Mouse (Mus musculus) adrenal gland, postnatal 4 days (tissue): ENCODE data around the gene Chst5. TPM values are rescaled to one million over a fixed set of nuclear protein-coding genes. Genes with fewer than 3 reads are reported as not detected.
"Not testable (repeated sequence)": the region's sequence is repeated elsewhere in the genome, so short reads cannot be mapped to it uniquely, and the experiment has no call there.

ENCODE experiments used
- DNase-seq, 2 experiments: peaks; one replicate each; pipeline ENCODE4 v3.0.0; 2021 to 2022; ENCODE audit warnings: low spot score in 2 of 2, mixed read lengths in 2 of 2
- long read RNA-seq, 2 experiments: library from polyadenylated mRNA; stranded (forward); transcript quantifications; one replicate each; pipeline ENCODE4 v2.0.0; 2021
- total RNA-seq, 2 experiments: library from RNA; stranded (reverse); gene quantifications; 2 replicates each; pipeline ENCODE4 v1.2.3; 2021

Gene Chst5
- under 1 TPM; 0.34 to 0.59 TPM for total RNA-seq
- long read RNA-seq, experiment 1: 0 reads
- long read RNA-seq, experiment 2, partial matches to known transcripts: 0 of 1 reads
- long read RNA-seq, experiment 2, other reads (novel, unspliced or antisense): 1 of 1 reads

DNA sequence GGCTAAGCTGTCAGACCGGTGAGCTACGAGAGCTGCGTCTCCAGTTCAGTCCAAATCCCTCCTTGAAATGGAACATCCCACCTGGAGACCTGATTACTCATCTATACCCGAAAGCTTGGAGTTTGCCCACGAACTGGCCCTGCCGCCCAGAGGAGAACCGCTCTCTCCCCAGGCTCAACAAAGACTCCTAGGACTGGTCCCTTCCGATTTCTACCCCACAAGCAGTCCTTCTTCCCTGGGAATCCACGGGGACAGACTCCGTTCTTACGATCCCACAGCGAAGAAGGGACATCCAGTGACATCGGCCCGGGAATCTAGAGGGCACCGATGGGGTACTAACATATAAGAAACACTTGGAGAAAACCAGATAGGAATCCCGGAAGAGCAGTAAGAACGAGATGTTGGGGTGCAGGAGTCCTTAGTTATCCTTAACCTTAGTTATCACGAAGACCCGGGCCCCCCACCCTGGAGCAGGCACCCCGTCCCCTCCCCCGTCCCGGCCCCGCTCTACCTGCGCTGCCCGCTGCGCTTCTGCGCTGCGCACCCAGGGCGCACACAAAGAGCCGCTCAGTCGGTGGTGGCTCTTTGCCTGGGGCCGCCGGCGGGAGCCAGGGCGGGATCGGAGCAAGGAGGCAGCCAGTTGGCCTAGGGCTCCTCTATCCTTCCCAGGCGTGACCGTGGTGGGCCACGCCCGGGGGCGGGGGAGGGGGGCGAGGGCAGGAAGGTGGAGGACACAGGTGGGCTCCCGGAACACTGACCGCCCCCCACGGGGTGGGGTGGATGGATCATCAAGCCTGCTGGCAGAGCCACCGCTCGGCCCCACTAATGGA is at the start of gene Chst5:
TSS of gene Chst5 (minus strand) at position 827 of the 830 bp plus-strand sequence.
- DNase-seq: no peak

DNA sequence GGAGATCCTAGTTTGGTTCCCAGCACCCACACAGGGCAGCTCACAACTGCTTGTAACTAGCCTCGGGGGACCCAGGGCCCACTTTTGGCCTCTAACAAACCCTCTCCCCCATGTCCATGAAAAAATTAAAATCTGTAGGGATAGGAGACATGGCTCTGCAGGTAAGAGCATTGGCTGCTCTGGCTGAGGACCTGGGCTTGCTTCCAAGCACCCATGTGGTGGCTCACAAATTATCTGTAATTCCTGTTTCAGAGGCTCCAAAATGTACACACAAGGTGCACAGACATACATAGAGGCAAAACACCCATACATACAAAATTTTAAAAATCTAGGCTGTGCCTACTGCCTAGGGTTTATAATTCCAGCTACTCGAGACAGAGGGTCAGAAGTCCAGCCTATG is 47.0 kb upstream of the Chst5 start:
- no peak for DNase-seq

DNA sequence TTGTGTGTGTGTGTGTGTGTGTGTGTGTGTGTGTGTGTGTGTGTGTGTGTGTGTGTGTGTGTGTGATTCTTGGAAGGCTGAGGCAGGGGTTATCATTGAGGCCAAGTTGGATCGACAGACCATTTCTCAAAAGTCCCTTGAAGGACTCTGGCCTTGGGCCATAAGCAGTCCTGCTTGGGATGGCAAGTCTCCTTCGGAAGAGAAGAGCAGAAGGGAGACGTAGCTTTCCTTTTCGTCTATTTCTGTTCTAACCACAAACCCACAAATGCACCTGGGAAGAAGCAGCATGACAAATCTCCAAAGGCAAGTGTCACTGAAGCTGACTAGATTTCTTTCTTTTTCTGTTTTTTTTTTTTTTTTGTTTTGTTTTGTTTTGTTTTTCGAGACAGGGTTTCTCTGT is 45.6 kb upstream of the Chst5 start:
- DNase-seq: no peak

DNA sequence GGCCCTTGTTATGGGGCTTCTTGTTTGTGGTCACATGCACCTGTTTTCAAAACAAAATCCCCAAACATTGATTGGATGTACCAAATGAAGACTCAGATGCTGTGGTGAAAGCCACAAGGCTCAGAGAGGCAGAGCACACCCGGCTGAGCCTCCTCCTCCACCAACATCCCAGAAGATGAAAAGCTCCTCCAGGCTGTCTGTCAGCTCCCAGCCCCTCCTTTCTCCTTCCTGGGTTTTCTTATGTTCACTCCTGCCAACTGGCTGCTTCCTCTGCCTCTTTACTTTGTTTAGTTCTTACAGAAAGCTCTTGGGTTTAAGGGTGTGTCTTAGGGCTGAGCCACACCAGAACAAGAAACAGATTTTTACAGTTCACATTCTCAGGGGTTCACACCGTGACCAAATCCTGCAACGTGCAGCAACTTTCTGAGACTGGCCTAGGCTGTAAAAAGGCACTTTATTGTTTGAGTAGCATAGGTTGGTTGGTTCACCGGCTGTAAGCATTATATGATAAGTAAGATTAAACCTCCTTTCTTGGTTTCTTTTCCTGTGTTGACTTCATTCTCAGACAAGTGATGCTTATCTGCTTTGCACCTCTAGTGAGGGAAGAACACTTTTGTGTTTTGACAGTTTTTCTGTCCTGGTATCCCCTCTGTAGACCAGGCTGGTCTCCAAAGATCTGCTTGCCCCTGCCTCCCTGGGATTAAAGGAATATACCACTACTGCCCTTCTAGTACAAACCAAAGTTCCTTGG is 44.8 kb upstream of the Chst5 start:
- DNase-seq: no peak

DNA sequence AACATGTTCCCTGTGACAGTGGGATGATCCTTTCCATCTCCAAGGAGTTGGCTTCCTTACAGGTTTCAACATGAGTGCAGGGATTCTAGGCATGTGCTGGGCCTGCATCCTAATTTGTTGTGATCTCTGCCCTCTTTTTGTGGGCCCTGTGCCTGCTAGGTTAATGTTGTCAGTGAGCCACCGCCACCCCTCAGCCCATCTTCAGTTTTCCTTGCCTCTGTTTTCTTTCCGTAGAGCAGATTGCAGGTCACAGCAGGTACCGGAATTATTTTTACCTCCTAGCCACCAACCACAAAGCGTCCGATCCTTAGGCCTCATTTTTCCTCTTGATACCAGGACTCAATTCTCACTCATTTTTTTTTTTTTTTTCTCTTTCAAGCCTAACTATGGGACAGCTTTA is 41.7 kb upstream of the Chst5 start:
- no peak for DNase-seq

DNA sequence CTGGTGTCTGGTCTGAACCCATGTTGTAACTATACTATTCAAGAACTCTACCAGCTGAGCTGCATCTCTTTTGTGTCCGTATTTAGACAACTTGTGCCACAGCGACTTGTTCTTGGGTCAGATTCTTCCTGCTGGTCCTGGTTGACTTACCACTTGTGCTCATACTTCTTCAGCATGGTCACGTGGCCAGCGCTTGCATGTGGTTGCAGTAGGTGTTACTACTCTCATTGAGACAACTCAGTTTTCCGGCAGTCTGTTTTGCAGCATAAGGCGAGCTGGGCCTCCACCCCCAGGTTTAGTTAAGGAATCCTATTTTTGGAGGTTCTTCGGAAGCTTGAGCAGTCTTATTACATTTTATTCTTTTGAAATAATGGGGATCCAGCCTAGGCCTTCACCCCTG is 41.1 kb upstream of the Chst5 start:
- no peak for DNase-seq

DNA sequence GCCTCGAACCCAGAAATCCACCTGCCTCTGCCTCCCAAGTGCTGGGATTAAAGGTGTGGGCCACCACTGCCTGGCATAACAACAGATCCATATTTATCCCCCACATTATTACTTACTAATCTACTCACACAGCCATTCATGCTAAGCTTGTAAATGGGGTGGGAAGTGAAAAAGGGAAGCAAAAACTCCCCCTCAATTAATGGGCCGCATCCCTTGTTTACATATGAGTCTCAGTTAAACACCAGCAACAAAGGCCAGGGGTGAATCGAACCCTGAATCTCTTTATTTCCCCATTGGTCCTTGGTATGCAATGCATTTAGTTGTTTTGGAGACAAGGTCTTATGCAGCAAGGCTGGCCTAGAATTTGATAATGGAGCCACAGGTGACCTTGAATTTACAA is 40.6 kb upstream of the Chst5 start:
- DNase-seq: no peak

DNA sequence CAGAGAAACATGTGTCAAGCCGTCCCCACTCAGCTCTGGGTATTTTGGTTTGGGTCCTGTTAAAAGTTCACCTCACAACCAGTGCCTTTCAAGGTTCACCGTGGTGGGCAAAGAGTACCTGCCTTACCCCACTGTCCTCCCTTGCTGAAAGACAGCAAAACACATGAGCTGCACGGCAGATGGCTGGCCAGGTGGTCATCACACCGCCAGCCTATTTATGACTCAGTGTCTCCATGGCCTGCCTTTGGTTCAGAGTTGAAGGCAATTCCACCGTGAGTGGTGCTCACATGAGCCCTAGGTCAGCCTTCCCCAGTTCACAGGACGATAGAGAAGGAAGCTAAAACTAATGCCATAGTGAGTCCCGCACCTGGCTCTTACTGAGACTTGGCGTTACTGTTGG is 37.7 kb upstream of the Chst5 start:
- no peak for DNase-seq

DNA sequence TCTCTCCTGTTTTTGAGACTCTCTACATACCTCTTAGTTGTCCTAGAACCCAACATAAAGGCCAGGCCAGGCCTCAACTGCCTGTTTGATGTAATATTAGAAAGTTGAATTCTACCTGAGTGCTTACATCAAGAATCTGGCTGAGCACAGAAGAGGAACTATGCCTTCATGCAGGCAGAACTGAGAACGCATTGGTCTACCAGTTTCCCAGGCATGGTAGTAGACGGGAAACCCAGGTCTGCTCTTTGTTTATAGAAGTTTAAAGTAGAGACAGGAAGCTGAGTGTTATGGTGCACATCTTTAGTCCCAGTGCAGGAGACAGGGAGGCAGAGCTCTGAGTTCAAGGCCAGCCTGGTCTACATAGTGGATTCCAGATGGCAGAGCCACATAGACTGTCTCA is 36.9 kb upstream of the Chst5 start:
- DNase-seq: no peak

DNA sequence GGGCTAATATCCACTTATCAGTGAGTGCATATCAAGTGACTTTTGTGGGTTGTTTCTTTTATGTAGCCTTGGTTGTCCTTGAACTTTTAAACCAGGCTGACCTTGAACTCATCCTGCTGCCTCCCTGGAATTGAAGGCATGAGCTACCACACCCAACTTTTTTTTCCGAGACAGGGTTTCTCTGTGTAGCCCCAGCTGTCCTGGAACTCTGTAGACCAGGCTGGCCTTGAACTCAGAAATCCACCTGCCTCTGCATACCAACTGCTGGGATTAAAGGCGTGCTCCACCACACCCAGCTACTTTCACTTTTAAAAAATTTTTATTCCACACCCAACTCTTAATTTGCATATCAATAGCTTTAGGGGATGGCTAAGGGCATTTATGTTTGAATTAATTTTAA is 33.3 kb upstream of the Chst5 start:
- no peak for DNase-seq

DNA sequence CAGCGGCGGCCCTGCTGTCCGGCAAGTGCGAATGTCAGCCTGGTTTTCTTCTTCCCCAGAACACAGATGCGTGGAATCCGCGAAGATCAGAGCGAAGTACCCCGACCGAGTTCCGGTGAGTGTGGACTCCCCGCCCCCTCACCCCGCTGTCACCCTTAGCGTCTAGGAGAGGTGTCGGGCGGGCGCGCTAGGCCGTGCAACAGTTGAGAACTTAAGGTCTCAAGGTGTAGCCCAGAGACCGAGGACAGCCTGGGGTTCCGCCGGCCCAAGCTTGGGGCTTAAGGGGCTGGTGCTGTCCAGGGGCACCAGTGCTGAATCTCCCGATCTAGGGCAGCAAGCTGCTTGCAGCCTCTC is 30.8 kb upstream of the Chst5 start:
- DNase-seq: peak; percentile 17 to 28

DNA sequence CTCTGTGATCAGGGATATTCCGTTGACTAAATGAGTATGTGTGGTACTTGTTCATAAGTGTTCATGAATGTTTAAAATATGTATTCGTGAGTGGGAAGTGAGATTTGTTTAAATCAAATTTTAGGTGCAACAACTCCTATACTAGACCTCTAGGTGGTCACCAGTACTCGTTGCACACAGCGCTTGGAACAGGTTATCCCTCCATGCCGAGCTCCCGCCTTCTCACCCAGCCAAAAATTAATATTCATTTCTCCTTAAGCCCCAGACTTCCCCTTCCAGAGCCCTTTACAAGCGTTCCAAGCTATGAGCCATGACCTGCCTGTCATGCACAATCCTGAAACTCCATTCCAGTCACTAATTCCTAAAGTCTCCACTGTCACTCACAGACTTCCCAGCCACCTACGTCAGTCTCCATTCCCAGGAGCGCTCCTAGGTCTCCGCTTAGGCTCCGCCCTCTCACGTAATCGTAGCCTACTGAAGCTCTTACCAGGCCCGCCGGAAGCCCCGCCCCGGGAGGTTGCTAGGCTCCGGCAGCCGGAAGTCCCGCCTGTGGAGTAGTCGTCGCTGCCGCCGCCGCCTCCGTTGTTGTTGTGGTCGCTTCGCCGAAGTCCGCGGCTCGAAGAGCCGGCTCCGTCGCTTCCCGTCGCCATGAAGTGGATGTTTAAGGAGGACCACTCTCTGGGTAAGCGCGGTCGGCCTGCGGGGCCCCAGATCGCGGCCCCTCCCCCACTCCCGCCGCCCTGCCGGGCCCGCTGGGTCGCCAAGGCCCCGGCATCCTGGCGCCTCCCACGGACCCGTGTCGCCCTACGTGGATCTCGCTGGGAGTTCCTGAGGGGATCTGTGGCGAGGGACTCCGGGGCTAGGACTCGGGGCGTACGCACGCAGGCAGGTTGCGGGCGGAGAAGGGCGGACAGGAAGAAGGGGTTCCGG is 30.2 kb upstream of the Chst5 start, which contains the start of gene Gabarapl2:
TSS of gene Gabarapl2 (plus strand) at position 533 of the 930 bp plus-strand sequence.
- peak; percentile 87 to 91 for DNase-seq

DNA sequence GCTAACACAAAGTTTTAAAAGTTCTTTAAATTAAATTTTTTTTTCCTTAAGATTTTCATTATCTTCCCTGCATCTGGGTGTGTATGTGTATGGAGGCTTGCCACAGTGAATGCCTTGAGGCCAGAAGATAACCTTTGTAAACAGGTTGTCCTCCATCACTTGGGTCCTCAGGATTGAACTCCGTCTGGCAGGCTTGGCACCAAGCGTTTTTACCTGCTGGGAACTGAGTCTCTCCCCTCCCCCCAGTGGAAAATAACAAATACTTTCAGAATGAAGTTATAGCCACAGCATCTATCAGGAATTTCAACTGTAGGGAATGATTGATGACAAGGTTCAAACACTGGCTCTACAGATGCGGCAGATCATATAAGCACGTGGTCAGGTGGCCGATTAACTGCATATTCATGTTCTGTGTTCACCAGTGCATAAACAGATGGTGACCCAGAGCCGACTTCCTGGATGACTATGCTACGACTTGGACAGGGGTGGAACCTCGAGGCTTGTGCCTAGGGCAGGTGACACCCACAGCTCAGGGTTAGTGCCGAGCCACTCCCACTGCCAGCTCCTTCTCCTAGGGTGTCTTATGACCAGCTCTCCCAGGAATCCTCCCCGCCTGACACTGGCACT is 29.4 kb upstream of the Chst5 start:
- DNase-seq: no peak

DNA sequence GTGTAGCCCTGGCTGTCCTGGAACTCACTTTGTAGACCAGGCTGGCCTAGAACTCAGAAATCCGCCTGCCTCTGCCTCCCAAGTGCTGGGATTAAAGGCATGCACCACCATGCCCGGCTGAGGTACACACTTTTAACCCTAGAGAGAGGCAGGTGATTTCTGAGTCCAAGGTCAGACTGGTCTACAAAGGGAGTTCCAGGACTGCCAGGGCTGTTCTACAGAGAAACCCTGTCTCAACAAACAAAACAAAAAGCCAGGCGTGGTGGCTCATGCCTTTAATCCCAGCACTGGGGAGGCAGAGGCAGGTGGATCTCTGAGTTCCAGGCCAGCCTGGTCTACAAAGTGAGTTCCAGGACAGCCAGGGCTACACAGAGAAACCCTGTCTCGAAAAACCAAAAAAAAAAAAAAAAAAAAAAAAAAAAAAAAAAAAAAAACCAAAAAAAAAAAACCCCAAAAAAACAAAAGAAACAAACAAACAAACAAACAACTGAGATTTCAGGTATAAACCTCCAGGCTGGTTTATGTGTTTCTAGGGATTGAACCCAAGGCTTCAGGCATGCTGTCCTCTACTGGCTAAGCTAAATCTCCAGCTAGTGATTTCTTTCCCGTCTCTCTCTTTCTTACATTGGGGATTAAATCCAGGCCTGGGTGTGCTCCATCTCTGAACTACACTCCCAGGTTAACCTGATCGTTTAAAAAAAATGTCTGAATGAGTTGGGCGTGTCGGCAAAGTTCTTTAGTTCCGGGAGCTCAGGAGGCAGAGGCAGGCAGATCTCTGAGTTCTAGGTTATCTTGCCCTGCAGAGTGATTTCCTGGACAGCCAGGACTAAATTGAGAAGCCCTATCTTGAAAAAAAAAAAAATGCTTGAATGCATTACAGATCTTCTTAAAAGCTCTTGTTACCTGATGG is 28.1 kb upstream of the Chst5 start:
- not testable (repeated sequence) for DNase-seq

DNA sequence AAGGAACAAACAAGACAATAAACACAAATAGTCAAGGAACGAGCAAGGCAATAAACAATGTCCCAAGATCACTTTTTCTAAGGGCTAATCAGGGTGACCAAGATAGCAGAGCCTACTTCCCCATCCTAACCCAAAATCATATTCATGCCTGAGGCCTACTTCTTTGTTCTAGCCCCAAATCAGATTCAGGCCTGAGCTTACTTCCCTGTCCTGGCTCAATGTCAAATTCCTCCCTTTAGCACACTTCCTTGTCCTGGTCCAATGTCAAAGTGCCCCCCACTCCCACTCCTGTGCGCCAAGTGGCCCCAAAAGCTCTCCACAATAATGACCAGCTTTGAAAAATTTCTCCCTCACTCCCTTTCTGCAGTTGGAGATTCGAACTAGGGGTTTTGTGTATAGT is 26.9 kb upstream of the Chst5 start:
- no peak for DNase-seq

DNA sequence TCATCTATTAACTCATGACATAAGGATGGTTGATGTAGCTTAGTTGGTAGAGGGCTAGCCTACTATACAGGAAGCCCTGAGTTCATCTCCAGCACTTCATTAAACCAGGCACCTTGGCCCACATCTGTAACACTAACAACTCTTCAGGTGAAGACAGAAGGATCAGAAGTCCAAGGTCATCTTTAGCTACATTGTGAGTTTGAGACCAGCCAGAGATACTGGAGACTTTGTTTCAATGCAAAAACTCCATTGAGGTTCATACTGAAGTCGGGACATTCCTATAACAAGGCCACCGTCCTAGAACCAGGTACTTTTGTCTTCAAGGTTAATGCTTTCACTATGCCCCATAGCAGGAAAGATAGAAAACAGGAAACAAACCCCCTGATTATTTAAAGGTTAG is 24.0 kb upstream of the Chst5 start:
- DNase-seq: no peak

DNA sequence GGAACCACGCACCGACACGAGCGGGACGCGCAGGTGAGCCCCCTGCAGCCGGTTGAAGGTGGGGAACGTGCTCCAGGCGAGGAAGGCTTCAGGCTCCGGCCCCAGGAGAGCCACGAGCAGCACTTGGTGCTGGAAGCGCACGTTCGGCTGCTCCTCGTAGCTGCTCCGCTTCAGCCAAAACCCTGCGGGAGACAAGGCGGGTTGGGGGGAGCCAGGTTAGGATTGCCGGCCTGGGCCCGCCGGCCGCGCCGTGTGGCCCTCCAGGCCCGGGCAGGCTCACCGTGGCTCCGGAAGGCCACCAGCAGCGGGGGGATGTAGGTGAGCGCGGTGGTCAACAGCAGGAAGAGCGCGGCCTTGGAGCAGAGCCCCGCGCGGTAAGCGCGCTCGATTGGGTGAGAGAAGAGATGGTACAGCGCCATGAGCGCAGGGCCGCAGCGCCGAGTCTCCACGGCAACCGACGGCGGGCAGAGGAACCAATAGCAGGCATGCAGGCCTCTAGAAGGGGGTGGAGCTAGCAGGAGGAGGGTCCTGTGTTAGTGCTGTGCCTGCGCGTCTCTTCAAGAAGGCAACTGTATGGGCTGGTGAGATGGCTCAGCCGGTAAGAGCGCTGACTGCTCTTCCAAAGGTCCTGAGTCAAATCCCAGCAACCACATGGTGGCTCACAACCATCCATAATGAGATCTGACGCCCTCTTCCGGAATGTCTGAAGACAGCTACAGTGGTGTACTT is 23.3 kb upstream of the Chst5 start, which contains the start of gene Tmem231:
TSS of gene Tmem231 (minus strand) at position 534 of the 729 bp plus-strand sequence.
- DNase-seq: peak; percentile 69 to 71

DNA sequence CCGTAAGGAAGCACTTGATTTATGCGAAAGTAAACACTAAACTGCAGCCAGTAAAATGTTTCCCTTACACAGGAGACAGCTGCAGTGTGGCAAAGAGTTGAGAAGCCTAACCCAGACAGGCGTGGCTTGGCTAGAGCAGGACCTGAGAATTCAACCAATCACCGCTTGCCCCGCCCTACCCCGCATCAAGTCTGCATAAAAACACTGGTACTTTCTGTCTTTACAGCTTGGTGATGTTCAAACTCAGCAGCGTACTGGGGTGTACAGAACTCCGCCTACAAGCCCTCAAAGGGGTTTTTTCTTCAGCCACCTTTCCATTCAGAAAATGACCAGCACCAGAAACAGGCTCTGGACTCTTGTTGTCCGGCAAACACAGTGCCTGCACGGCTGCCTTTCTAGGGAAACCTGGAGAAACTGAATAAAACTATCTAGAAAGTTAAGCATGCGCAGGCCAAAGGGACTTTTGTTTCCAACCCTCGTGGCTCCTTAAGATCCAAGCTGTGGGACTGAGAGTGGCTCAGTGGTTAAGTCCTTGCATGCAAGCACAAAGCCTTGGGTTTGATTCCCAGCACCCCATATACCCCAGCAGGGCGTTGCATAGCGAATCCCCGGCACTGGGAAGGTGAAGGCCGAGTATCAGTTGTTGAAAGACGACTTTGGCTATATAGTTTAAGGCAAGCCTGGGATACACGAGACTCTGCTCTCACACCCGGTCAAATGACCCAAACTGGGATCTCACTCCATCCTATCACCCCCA is 22.5 kb upstream of the Chst5 start:
- DNase-seq: no peak
